Mouse (Mus musculus): ENCODE measurements around the gene Cabin1.

DNA sequence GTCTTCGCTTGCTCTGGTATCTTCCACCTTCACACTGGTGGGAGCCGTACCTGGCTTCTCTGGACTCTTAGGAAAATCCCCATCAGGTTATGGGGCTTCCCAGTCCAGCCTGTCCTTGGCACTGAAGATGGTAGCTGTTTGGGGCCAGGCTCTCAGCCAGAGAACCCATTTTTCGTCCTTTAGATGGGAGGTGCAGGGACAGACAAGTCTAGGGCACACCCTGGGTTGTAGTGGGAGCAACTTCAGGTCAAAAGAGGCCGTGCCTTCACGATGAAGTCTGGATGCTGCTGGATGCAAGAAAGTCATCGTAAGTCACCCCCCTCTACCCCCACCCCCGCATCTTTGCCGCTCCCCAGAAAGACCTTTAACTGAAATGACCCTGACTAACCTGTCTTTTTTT lies 129.5 kb downstream of the Cabin1 start:
- no peak for TF ChIP-seq POLR2A (IDR thresholded peaks at IDR 0.05; ENCODE audit: low read depth, low read length)
- no peak for TF ChIP-seq CTCF (IDR thresholded peaks at IDR 0.05; ENCODE audit: extremely low read depth, insufficient read depth, insufficient read length, insufficient replicate concordance)

All from spleen, adult 2 months (tissue).